Mouse (Mus musculus): ENCODE measurements around the gene Prpf31. TPM values are rescaled to one million over a fixed set of nuclear protein-coding genes. Genes with fewer than 3 reads are reported as not detected.

Prpf31 gene
- total RNA-seq, 2 experiments from 2014 or later = 20.8 to 22.1 TPM

DNA sequence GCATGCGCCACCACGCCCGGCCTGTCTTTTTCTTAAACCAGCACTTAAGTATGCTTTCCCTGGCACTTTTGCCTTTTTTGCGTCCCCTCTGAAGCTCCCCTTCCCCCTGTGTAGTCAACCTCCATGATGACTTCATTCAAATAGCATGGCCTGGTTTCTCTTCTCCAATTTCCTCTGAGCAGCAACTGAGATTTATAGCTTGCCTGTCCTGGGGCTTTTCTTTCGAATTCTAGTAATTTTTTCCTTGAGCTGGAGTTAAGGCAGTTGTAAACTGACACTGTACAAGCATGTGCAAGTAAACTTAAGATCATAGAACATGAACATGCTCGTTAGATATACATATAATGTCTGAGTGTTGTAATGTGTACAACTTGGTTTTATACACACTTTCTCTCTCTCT lies 22.4 kb upstream of the Prpf31 start:
- no peak for DNase-seq
- no peak for TF ChIP-seq CTCF (IDR thresholded peaks at IDR 0.05)
- H3K4me3 ChIP-seq = no peak overlapping the region
- H3K27ac ChIP-seq = no peak overlapping the region
- intact Hi-C loops (cut with DNase I) = no loop called here

DNA sequence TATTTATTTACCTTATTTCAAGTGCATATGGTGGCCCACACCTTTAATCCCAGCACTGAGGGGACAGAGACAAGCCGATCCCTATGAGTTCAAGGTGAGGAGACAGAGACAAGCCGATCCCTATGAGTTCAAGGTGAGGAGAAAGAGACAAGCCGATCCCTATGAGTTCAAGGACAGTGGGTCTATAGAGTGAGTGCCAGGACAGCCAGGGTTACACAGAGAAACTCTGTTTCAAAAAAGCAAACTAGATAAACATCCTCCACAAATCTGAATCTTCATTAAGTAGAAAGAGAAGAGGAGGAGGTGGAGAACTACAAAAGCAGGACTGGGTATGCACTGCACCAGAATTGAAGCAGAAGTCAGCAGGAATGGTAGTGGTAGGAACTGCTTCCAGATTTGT lies 21.1 kb upstream of the Prpf31 start:
- H3K27ac ChIP-seq = peak overlapping the region; percentile 48; the same call in 1 of the 2 replicates
- TF ChIP-seq CTCF (IDR thresholded peaks at IDR 0.05) = no peak
- intact Hi-C loops (cut with DNase I) = no loop called here
- no peak for DNase-seq
- no peak overlapping the region for H3K4me3 ChIP-seq

DNA sequence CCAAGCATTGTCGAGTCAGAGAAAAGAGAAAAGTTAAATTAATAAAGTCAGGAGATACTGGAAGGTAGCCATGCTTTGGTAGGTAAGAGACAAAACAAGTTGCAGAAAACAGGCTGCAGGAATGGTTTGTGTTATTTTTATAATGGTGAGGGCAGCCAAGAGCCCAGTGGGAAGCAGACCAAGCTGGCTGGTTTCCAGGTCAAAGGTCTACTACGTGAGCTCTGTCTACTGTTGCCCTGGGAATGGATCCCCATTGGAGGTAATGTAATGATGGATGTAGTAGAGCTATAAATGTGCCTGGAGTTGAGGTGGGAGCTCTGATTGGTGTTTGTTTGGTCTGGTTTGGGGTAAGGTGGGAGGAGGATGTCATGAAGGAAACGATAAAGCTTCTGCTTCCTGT lies 20.7 kb upstream of the Prpf31 start:
- DNase-seq = peak; percentile 57
- intact Hi-C loops (cut with DNase I) = no loop called here
- Histone ChIP-seq H3K4me3 (no peak overlapping the region), H3K27ac (peak overlapping the region; percentile 48; the same call in 1 of the 2 replicates)
- TF ChIP-seq CTCF (IDR thresholded peaks at IDR 0.05) = no peak

DNA sequence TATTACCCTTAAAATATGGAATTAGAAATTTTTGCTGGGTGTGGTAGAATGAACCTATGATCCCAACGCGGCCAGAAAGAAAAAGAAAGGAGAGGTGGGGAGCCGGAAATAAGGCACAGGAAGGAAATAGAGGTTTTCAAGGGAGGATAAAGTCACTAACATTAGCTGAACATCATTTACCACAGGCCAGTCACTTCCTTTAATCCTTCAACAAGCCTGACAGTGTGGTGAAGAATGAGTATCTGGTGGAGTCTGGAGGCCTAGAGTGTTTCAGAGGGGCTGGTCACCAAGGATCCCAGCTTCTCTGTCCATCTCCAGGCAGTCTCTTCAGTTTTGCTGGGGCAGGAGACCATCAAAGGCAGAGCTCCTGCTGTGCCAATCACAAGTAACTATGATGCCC lies 19.3 kb upstream of the Prpf31 start:
- DNase-seq = no peak
- intact Hi-C loops (cut with DNase I) = loop anchor here (10.0 kb wide), 1 partner anchor 524 kb away; the partner anchor contains the start of gene Leng8
- Histone ChIP-seq H3K27ac (no peak overlapping the region), H3K4me3 (no peak overlapping the region)
- TF ChIP-seq CTCF (IDR thresholded peaks at IDR 0.05) = no peak

DNA sequence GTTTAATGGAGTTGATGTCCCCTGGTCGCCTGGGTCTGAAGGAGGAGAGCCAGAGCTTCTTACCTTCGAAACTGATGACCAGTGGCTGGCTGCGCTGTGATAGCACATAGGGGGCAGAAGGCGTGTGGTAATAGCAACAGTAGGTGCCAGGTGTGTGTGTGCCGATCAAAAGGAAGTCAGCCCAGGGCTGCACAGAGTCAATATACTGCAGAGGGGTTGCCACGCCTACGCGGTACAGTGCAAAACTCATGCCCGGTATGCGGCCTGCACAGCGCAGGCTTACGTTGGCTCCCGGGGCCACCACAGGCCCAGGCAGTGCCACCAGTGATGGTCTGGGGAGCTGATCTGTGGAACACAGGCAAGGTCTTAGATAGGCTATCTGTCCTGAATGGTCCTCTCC lies 18.8 kb upstream of the Prpf31 start:
- no peak overlapping the region for H3K4me3 ChIP-seq
- TF ChIP-seq CTCF (IDR thresholded peaks at IDR 0.05) = no peak
- no peak overlapping the region for H3K27ac ChIP-seq
- DNase-seq = no peak
- intact Hi-C loops (cut with DNase I) = loop anchor here (10.0 kb wide), 1 partner anchor 524 kb away; the partner anchor contains the start of gene Leng8

DNA sequence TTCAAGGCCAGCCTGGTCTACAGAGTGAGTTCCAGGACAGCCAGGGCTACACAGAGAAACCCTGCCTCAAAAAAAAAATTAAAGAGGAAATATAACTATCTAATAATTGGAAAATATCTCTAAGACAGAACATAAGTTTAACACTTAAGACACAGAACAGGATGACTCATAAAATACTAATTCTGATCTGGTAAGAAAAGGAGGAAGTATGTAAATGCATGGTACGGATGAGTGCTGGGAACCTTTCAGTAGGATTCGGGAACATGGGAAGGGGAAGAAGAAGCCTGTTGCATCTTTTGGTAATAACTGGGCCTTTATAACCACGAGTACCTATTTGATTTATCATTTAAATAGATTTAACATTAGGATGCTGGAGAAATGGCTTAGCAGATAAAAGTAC lies 15.8 kb upstream of the Prpf31 start:
- no peak for TF ChIP-seq CTCF (IDR thresholded peaks at IDR 0.05)

DNA sequence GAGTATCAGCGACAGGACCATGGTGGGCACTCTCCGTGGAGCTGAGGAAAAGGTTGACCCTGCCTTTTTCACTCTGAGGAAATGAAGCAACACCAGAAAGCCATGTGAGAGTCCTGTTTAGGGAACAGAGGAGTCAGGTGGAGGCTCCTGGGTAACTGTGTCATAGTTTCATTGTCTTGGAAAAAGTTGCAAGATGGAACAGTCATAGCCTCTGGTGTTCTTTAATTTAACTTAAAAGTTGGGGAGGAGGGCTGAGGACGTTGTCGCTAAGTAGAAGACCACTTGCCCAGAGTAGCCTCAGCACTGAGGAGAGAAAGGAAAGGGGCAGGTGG lies 13.8 kb upstream of the Prpf31 start, which contains the start of gene Oscar:
Gene Oscar (minus strand): TSS at position 101 of the 332 bp plus-strand sequence.
- no peak for TF ChIP-seq CTCF (IDR thresholded peaks at IDR 0.05)
- intact Hi-C loops (cut with DNase I) = loop anchor here (5.0 to 10.0 kb wide), 2 partner anchors 284 to 519 kb away; partner anchors contain the start of genes Cacng7 and Leng8
- peak within 1 kb of the TSS; percentile 92 for H3K27ac ChIP-seq
- DNase-seq = no peak
- peak within 1 kb of the TSS; percentile 83 for H3K4me3 ChIP-seq

More for the DNA sequence above, 15.8 kb upstream of the Prpf31 start:
- no peak for DNase-seq
- Histone ChIP-seq H3K4me3 (no peak overlapping the region), H3K27ac (no peak overlapping the region)
- intact Hi-C loops (cut with DNase I) = loop anchor here (10.0 kb wide), 1 partner anchor 521 kb away; the partner anchor contains the start of gene Leng8

DNA sequence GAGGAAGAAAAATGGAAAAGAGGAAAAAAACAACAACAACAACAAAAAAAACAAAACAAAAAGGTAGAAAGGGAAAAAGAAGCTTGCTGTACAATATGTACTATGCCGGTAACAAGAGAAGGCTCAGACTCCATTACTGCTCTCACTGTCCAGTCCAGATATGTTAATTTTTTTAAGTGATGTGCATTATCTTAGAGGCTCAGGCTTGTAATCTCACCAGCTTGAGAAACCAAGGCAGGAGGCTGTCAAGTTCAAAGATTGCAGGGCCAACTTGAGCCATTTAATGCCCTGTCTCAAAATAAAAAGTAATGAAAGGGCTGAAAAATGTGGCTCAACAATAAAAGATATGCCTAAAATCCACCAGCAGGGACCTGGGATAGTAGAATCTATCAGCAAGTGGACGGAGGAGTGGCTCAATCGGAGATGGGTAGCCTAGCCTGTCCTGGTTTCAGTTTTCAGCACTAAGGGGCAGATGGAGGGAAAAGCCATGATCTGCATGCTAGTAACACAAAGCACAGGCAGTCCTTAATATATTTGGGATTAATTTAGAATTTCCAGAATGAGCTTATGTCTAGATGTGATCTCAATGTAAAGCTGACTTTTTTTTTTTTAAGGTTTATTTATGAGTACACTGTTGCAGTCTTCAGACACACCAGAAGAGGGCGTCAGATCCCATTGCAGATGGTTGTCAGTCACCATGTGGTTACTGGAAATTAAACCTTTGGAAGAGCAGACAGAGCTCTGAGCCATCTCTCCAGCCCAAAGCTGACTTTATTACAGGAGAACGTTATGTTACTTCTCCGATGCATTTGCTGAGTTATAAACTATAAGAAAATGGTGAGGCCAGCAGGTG lies 13.2 kb upstream of the Prpf31 start:
- Histone ChIP-seq H3K4me3 (peak overlapping the region; percentile 83), H3K27ac (peak overlapping the region; percentile 92)
- DNase-seq = peak; percentile 33
- intact Hi-C loops (cut with DNase I) = loop anchor here (5.0 to 10.0 kb wide), 2 partner anchors 284 to 518 kb away; partner anchors contain the start of genes Cacng7 and Leng8
- TF ChIP-seq CTCF (IDR thresholded peaks at IDR 0.05) = peak; percentile 56

DNA sequence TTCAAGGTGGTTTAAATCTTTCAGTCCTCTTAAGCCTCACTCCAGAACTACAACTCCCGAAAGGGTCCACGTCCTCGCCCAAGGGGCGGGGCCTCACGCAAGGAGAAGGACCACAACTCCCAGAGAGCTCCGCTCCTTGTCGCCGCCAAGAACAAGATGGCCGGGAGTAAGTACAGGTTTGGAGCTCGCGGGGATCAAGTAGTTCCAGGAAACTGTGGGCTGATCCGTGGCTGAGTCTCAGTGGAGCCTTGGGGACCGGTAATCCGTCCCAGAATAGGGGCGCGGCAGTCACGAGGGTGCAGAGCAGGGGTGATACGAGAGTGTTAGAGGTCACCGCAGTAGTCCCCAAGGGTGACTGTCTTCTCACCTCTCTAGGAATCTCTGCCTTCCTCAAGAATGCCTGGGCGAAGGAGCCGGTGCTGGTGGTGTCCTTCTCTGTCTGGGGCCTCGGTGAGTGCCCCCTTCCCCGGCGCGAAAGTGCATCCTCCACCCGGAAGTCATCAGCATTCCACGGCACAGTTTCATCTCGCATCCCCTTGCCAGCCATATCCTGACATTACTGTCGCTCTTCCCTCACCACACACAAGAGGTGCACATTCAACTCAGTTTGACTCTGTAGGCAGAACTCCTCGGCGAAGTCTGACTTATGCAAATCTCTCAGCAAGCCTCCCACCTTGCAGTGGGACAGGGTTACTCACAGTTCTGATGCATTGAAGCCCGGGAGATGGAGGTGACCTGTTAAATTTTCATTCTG lies 12.4 kb upstream of the Prpf31 start, which contains the start of gene Ndufa3:
Gene Ndufa3 (plus strand): TSS at position 132 of the 754 bp plus-strand sequence.
- no peak for TF ChIP-seq CTCF (IDR thresholded peaks at IDR 0.05)
- DNase-seq = peak; percentile 92
- peak within 1 kb of the TSS; percentile 92 for H3K27ac ChIP-seq
- peak within 1 kb of the TSS; percentile 83 for H3K4me3 ChIP-seq
- intact Hi-C loops (cut with DNase I) = loop anchor here (5.0 to 10.0 kb wide), 2 partner anchors 285 to 517 kb away; partner anchors contain the start of genes Cacng7 and Leng8

DNA sequence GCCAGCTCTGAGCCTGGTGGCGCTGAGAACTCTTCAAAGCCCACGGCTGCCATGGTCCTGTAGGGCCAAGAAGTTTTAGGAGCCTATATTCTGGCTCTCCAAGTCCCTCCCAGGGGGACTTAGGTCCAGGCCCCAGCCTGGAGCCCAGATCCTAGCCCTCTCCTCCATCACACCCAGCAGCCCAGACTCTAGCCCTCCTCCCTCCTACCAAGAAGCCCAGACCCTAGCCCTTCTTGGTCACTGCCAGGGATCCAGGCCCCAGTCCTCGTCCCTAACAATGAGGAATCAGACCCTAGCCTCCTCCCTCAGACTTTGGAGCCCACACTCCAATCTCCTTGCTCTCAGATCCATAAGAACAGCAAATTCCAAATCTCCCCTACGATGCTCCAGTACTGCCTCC lies 755 bp upstream of the Prpf31 start:
- peak overlapping the region; percentile 99 for H3K27ac ChIP-seq
- TF ChIP-seq CTCF (IDR thresholded peaks at IDR 0.05) = no peak
- peak overlapping the region; percentile 90 for H3K4me3 ChIP-seq
- intact Hi-C loops (cut with DNase I) = loop anchor here (5.0 kb wide), 1 partner anchor 63 kb away; the partner anchor contains the start of genes Mboat7 and Tsen34
- no peak for DNase-seq

DNA sequence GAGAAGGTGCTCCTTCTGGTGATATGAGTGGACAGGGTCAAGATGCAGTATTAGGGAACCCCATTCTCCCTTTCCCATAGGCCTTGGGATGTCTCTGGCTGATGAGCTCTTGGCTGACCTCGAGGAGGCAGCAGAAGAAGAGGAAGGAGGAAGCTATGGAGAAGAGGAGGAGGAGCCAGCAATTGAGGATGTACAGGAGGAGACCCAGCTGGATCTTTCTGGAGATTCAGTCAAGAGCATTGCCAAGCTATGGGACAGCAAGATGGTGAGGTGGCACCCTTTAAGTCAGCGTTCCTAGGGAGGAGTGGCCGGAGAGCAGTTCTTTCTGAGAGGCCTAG lies 662 bp downstream of the Prpf31 start:
- no peak for TF ChIP-seq CTCF (IDR thresholded peaks at IDR 0.05)
- no peak for DNase-seq
- Histone ChIP-seq H3K27ac (peak overlapping the region; percentile 99), H3K4me3 (peak overlapping the region; percentile 90)
- intact Hi-C loops (cut with DNase I) = no loop called here

DNA sequence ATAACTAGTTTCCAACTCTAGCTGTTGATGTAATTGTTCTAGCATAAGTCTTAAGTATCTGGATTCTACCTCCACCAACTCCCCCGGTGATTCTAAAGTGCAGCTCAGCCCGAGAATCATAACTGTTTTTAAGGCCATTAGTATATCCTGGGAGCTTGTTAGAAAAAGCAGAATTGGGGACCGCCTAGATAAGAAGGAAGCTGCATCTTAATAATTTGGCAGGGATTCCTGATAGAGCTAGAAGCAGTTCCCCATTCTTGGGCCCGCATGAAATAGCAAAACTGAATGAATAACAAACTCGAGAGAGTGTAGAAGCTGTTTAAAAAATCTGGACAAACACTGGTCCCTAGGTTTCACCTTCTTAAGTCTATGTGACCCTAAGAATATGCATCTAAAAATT lies 13.6 kb downstream of the Prpf31 start:
- DNase-seq = no peak
- no peak for TF ChIP-seq CTCF (IDR thresholded peaks at IDR 0.05)
- Histone ChIP-seq H3K4me3 (no peak overlapping the region), H3K27ac (no peak overlapping the region)
- intact Hi-C loops (cut with DNase I) = loop anchor here (10.0 kb wide), 1 partner anchor 501 kb away; no protein-coding TSS in a partner anchor
